Mouse (Mus musculus) layer of hippocampus, adult 9-11 months (tissue): ENCODE results near the gene Itgb5.
A peak's percentile ranks its signal among the peaks of the same experiment; 100 is the strongest.

Source experiments
- DNase-seq: peaks from one replicate; pipeline ENCODE4 v3.0.0; 2022

Itgb5 gene

DNA sequence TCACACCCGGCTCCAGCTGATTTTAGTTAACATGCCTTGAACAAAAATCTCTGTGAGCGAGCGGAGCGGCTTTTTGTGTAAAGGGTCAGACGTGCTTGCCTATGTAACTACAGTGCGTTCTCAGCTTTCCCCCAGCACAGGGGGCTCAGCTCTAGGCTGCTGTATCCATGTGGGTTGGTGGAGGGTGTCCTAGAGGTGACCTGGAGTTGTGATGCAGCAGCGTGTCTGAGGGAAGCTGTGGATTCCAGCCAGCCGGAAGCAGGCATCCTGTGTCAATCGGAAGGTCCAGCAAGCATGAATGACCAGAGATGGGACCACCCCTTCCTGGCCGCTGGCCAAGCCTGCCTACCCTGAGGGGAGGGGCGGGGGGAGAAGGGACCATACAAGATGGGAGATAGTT, 112.9 kb downstream of the Itgb5 start:
- DNase-seq: no peak

DNA sequence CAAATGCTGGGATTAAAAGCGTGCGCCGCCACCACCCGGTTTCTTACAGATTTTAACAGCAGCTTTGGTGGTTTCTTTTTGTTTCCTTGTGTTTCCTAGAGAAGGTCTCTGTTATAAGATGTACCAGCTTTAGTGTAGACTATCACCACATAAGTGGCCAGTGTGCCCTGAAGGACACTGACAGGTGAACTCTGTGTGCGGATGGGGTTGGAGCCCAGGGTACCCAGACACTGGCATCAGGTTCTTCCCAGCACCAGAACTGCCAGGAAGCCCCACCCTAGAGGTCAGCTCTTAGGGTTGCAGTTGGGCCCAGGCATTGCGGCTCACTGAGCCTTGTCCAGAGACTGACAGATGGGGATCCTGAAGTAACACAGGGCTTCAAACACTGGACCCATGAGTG, 113.9 kb downstream of the Itgb5 start:
- DNase-seq: no peak

DNA sequence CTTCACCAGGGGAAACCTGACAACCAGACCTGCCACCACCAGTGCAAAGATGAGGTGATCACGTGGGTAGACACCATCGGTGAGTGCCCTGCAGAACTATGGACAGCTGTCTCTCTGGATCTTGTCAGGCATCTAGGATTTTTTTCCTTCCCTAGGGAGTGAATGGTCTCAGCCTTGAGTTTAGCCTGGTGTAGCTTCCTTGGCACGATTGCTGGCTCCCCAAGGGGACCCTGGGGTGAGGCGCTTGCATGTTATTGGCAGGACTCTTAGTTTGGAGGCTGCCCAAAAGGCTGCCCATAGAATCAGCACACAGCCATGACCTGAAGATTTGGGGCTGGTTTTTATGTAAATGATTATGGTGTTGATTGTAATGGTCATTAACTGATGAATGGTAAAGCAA, 114.7 kb downstream of the Itgb5 start:
- DNase-seq: no peak

DNA sequence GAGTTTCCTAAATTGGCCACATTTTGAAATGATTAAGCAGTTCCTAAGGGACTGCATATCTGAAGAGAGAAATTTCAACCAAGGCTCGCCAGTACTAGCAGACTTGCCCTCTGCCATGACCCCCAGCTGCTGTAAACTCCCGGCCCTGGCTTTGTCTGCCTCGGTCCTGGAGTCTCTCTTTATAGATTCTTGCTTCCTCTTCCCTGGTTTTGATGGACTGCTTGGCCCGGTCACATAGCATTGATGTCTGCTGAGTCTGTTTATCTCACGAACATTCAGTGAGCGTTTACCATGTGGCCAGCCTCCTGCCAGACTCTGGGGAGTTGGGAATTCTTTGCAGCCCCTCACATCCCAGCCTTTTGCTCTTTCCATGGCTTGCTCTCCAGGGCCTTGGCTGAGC, 115.3 kb downstream of the Itgb5 start:
- DNase-seq: no peak

DNA sequence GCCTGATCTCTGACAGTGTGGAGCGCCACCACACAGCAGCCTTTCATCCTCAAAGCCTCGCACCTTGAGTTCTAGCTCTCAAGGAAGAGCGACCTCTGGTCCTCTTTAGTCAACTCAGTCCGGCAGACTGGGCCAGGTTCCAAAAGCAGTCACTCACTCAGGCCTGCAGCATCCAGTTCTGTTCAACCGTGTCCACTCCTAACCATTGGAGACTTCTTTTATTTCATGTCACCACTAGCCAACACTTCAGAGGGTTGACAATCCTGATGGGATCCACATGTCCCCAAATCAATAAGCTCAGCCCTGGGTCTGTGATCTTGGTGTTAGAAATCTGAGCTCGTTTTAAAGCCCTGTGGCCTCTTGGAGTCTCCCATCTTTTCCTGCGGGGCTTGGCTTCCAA, 116.6 kb downstream of the Itgb5 start:
- no peak for DNase-seq

DNA sequence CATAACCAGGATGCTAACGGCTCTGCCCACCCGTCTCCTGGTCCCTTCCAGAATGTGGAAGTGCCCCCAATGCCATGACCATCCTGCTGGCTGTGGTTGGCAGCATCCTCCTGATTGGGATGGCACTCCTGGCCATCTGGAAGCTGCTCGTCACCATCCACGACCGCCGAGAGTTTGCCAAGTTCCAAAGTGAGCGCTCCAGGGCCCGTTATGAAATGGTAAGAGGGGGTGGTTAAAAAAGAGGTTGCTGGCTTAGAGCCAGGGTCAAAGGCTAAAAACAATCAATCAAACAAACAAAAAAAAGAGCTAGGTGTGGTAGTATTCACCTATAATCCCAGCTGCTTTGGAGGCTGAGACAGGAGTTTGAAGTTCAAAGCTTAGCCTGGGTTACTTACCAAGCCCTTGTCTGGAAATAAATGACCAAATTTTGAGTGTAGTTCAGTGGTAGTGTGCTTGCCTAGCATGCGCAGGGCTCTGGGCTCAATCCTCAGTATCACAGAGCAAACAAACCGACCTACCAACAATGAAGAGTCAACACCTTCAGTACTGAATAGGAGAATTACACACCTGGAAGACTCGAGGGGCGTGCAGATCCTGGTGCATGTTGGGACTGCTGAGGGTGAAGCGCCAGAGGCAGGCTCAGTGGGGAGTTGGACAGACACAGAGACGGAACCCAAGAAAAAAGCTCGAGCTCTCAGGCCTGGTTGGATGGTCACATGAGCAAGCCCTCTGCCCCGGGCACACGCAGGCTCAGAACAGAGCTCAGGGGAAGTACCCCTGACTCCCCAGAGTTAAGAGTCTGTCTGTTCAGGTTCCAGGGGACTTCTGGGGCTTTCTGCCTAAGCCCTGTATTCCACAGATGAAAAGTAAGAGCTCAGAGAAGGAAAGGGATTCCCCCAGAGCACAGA, 118.5 kb downstream of the Itgb5 start:
- DNase-seq: no peak

DNA sequence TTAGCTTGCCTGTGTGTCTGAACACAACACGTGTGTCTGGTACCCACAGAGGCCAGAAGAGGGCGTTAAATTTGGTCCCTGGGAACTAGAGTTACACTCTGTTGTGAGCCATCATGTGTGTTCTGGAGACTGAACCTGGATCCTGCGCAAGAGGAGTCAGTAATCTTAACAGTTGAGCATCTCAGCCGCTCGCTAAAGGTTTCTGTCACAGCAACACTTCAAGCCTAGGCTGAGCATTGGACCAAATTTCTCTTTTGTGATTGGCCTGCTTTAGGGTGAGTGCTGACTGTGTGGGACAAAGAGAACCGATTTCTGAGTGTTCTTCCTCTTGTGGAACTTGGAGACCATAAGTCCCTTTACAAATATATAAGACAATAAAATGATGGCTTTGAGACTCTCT, 120.9 kb downstream of the Itgb5 start:
- DNase-seq: no peak

DNA sequence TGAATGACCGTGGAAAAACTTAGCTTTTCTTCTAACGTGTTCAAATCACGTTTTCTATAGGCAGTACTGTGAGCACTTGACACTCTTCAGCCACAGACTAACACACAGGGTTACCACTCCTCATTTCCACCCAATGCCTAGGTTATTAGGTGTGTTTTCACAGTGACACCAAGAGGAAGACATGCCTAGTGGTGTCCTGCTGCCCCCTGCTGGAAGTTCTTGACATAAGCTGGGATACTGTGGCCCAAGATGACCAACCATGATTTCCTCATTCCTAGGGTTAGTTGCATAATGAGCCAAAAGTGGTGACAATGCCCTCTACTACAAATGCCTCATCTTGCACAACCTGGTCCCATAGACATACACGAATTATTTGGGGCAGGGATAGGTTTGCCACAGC, 121.4 kb downstream of the Itgb5 start:
- peak; percentile 81 for DNase-seq

DNA sequence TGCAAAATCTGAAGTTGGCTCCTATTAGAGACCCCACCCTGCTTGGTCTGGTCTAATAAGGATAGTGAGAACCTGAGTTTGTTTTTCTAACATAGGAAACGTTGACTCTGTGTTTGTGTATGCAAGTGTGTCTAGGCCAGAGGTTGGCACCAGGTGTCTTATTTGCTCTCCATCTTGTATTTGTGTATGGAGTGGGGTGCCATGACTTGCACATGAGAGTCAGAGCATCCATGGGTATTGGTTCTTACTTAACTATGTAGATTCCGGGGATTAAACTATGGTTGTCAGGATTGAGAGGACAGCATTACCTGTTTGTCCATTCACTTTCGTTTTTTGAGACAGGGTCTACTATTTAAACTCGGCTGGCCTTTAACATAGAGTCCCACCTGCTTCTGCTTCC, 123.5 kb downstream of the Itgb5 start:
- DNase-seq: no peak

DNA sequence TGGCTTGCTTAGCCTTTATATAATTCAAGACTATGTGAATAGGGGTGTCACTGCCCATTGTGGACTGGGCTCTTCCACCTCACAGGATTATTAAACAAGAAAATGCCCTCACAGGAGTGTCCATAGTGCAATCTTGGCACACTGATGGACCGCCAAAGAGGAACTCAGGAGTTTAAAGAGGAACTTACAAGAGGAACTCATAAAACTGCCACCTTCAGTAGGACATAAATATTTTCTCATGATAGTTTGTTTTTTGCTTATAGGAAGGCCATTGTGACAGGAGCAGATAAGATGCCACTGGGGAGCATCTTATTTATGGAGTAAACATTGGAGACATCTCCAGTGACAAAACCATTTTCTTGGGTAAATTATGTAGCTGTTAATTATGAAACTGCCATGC, 125.3 kb downstream of the Itgb5 start:
- no peak for DNase-seq

DNA sequence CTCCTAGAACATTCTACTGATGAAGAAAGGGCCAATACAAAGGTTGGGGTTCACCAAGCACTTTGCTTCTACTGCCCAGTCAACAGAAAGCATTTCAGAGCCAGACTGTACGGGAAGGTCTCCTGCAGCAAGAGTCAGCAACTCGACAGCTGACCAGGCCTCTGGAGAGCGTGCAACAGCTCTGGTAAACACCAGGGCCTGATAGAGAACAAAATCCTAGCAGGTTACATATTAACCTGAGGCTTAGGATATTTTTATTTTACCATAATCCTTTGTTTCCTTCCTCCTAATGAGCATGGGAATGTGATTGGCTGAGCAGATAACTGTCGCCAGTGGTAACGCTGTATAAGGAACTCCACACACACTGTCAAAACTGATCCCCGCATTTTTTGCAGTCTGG, 134.0 kb downstream of the Itgb5 start:
- DNase-seq: no peak

DNA sequence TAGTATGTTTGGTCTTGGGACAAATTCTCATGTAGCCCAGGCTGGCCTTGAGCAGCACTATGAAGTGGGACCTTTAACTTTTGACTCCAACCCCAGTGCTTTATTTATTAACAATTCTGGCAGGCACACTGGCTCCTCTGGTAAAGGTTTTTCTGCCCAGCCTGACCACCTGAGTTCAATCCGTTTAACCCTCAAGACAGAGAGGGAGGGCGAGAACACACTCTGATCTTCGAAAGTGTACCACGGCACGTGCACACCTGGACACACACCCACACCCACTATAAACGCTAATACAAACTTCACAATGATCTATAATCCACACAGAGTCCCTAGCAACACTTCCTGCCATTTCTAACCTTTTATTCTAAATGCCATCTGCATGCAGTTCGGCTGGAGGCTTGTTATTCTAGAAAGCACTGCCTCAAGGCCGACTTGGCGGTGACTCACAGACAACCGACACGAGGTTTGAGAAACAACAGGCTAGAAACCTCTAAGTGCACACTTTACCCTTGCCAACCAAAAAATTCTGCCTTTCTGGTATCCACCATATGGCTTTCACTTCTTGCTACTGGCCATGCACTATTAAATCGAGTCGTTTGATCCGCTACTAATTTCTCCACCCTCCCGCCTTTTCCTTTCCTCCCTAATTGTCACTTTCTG, 136.5 kb downstream of the Itgb5 start:
- DNase-seq: no peak

DNA sequence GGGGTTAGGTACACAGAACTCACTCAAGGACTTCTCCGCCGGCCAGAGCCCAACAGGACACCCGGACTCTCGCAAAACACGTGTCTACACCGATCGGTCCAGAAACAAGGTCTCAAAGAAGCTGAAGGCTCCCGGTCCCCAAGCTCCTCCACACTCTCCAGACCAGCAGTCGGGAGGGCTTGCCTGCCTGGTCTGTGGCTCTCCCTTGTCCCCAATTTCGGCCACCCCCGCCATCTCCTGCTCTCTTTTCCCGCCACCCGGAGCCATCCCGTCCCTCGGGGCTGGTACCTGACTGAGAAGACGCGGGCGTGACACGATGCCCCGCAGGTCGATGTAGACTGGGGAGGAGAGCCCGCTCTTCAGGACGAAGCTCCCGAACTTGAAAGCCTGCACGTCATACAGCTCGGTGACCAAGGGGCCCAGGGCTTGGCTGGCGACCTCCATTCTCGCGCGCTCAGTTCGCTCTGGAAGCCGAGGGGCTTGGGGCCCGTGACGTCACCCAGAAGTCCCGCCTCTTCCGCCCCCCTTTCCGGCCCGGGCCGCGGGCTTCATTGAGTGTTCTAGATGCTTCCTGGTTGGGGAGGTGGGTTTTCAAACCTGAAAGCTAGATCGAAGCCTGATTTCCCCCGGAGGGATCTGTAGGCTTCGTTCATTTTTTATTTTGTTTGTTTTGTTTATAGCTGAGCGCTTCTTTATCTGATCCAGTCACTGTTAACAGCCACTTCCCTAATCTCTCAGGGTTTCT, 137.2 kb downstream of the Itgb5 start, which contains the start of gene Umps:
Gene Umps (minus strand): TSS at position 501 of the 745 bp plus-strand sequence.
- peak; percentile 75 for DNase-seq

DNA sequence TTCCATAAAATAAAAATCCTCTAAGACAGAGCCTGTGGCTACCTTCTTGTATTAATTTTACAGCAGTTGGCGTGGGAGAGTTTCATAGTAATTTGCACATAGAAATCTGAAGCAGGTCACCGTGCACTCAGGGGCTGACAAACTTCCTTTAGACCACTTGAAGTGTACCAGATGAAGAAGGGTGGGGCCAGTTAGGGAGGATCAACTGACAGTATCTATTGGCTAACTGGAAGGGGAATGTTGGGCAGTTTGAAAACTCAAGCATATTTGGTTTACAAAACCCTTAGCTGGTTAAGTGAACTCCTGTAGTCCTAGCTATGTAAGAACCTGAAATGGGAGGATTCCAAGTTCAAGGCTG, 137.8 kb downstream of the Itgb5 start:
- DNase-seq: no peak

DNA sequence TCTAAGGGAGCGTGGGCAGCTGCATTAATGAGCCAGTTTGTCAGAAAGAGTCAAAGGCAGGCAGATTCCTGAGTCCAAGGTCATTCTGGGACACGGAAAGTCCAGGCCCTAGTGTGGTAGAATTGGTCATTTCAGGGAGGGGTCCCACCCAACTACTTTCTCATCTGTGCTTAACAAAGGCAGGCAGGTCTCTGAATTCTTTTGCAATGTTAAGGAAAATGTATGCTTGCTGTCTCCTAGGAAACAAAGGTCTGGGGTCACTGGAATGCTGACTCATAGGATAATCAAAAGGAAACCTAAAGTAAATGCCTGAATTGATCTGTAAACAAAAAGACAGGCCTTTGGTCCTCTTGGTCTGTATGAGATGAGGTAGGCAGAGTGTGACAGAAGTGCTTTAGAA, 150.4 kb downstream of the Itgb5 start:
- no peak for DNase-seq

DNA sequence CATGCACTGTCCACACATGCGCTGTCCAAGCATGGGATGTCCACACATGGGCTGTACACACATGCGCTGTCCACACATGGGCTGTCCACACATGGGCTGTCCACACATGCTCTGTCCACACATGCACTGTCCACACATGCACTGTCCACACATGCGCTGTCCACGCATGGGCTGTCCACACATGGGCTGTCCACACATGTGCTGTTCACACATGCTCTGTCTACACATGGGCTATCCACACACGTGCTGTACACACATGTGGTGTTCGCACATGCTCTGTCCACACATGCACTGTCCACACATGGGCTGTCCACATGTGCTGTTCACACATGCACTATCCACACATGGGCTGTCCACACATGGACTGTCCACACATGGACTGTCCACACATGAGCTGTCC, 154.2 kb downstream of the Itgb5 start:
- DNase-seq: no peak

DNA sequence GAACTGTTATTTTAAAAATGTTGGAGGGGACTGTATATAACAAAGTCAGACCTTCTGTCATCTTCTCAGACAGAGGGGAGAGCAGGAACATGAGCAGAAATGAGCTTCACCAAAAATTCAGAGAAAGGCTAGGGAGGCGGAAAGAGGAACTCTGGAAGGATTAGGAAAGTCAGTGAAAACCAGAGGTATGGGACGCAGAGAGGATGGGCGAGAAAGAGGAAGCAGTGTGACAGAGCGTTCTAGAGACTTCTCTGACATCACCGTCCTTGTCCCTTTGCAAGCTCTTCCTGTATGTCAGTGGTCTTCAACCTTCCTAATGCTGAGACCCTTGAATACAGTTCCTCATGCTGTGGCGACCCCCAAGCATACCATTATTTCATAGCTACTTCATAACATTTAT, 155.9 kb downstream of the Itgb5 start:
- no peak for DNase-seq

DNA sequence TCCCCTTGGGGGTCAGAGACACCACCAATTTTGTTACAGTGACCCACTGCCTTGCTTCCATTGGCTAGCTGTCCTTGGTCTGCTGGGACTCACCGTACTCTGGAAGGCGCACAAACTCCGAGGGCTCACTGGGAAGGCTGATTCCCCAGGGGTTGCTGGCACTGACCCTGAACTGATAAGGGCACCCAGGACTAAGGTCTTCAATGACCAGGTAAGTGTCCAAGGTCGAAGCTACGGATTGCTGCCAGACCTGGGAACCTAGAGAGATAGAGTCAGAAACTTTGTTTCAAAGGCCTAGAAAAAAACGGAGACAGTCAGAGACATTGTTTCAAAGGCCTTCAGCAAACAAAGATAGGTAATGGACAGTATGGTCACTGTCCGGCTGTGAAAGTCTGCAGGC, 157.5 kb downstream of the Itgb5 start:
- no peak for DNase-seq

DNA sequence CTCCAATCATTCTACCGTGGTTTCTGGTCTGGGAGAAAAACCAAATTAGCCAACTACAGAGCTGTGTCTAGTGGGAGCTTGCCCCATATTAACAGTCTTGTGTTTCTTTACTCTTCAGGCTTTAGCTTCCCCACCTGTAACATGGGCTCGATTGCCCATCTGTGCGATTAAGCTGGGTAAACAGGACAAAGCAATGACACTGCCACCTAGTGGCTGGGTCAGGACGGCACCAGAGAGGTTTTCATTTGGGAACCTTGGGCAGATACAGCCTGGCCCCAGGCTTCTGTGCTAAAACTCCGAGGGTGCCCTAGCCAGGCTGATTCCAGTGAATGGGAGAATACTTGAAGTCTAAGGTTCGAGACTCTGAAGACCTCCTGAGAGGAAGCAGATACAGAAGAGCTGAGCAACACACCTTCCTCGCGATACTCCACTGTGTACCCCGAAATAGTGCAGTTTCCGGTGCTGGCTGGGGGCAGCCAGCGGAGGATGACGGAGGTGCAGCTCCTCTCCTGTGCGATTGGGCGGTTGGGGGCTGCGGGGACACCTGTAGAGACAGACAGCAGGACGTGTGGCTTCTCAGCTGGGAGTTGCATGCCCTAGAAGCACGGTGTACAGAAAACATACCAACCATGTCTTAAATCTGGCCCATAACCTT, 159.0 kb downstream of the Itgb5 start:
- DNase-seq: no peak

DNA sequence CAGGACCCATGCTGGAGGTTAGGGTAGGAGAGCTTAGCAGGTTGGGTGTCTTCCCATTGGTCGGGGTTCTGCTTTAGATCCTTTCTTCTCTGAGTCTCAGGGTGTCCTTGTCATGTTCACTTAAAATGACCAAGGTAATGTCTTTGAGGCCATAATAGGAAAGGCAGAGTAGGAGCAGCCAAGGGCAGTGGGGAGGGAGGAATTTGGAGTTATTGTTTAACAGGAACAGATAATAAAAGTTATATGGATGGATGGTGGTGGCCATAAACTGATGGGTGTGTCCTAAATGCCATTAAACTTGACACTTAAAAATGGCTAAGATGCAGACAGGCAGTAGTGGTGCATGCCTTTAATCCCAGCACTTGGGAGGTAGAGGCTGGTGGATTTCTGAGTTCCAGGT, 159.6 kb downstream of the Itgb5 start:
- no peak for DNase-seq

DNA sequence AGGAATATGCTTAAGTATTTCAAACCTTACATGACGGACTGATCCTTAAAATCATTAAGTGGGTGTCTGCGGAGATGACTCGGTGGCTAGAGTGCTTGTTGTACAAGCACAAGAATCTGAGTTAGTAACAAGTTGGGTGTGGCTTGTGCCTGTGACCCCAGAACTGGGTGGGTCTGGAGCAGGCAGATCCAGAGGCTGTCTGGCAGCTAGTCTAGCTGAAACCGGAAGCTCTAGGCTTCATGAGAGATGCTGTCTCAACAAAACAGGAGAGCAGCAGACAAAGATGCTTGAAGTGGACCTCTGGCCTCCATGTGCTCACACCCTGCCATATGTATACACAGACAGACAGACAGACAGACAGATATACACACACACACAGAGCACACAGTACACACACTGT, 161.2 kb downstream of the Itgb5 start:
- DNase-seq: no peak

DNA sequence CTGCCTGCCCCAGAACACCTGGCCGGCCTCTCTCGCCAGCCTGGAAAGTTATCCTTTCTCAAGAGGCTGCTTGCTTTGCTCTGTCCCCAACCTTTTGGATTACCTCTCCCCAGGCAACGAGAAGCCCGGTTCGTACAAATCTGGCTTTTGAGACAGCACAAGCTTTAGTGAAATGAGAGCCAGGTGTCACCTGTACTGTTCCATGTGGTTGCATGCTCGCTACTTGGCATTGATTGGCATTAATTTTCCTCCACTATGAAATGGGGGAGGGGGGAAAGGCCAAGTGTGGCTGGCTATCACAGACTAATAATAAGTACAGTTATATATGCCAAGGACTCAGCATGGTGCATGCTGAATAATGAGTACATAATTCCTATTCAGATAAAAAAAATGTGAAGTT, 164.9 kb downstream of the Itgb5 start:
- DNase-seq: no peak

DNA sequence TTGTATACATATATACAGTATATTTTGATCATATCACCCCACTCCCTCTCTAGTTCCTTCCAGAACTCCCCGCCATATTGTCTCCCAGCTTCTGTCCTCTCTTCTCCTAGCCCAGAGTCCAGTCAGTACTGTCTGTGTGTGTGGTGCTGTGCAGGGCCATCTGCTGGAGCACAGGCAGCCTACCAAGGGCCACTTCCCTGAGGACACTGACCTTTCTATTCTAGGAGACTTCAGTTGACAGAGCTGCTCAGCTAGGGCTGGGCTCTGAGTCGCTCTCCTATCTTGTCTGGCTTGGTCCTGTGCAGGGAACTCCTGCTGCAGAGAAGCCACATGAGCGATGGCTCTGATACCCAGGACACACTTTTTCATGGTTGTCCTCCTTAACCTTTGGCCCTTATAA, 166.0 kb downstream of the Itgb5 start:
- DNase-seq: no peak
